Mouse (Mus musculus): ENCODE data around the gene Flt1. TPM values are rescaled to one million over a fixed set of nuclear protein-coding genes. Genes with fewer than 3 reads are reported as not detected.

Gene Flt1
- polyA plus RNA-seq, 1 experiment: 0.18 TPM

DNA sequence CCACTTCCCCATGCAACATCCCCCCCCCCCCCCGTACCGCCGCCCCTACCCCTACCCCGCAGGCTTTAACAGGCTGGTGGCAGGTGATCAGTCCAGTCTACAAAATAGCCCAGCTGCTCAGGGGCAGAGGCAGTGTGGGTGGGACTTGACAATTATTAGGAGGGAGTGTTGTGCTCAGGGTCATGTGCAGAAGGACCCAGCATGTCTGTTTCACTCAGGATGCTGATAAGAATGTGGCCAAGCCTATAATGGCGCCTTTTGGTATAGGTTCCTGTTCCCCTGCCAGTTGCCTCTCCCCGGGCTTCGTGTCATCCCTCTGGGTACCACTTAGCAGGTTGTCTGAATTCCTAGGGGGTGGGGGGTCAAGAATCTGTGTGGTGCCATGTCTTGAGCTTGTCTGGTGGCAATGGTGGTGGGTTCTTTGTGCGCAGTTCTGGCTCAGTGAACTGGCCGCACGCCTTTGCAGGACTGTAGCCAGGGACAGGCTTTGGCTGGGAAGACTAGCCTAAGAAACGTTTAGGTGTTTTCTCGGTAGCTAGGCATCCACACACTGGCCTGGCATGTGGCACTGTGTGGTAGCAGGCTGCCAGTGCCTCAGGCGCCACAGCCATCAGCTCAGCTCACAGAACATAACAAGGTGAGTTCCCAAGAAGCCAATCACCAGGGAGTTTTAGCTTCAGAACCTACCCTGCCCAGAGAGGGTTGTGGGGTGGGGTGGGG is 118.4 kb downstream of the Flt1 start:
- no peak for TF ChIP-seq GATA1 (IDR thresholded peaks at IDR 0.05; ENCODE audit: low read length)

DNA sequence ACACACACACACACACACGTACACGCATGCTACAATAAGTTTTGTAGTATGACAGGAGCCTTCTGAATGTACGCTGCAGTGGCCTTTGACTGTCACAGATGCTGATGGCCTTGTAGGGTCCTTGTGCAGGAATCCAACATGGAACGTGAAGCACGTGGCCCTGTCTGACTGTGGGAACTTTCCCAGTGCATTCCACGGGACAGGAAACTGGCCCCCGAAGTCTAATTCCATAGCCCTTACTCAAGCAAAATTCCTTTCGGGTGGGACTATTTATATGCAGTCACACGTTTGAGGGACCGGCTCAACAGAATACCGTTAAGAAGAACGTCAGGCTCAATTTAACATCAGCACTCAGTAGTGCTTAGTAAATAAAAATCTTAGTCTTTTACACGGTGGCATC is 119.1 kb downstream of the Flt1 start:
- TF ChIP-seq GATA1 (IDR thresholded peaks at IDR 0.05; ENCODE audit: low read length): no peak

DNA sequence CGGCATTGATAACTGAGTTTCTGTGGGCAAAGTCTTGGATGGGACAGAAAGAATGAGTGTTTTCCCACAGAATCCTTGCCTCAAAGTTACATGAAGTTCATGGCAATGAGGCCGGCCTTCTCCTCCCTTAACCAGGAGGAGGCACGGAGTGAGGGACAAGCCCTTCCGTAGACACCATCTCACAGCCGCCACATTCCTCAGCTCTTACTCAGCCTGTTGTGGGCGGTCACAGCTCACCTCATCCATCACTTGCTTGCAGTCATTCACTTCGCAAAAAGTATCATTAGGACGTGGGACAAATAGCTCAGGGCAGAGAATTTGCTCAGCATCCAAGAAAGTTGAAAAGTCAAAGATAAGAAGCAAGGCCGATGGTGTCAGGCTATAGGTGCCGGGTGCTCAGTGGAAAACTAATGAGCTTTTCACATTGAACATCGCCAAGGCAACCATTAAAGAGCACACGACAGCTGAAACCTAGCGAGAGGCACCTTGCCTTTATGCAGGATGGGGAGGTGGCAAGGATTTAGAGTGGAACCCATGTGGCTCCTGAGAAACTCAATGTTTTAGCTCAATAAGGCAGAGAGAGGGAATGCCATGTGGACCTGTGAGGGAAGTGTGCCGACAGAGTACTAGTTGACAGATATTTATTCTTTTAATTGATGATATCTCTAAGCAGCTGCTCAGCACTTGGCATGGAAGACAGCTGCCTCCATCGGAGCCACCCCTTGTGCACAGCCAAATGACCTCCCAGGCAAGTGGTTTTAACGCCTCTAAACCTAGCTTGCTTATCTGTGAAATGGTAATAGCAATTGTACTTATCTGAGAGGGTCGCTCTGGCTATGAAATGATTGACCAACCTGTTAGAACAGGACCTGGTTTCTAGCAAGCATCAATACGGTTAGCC is 124.1 kb downstream of the Flt1 start:
- no peak for TF ChIP-seq GATA1 (IDR thresholded peaks at IDR 0.05; ENCODE audit: low read length)

DNA sequence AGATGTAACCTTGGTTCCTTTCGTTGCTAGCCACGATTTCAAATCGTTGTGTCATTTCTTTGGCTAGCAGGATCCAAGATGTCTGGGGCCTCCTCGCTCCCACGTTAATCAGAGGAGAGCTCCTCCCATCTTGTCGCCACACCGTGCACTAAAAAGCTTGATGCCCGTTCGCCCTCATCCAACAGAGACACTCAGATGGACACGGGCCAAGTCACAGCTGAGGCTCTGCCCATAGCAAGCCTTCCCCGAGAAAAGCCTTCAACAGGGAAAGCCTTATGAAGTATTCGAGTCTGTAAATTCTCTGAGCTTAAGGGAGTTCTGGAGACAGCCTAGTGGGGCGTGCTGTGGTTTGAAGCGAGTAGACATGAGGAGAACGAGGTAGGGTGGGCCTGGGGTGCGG is 128.0 kb downstream of the Flt1 start:
- TF ChIP-seq GATA1 (IDR thresholded peaks at IDR 0.05; ENCODE audit: low read length): no peak

DNA sequence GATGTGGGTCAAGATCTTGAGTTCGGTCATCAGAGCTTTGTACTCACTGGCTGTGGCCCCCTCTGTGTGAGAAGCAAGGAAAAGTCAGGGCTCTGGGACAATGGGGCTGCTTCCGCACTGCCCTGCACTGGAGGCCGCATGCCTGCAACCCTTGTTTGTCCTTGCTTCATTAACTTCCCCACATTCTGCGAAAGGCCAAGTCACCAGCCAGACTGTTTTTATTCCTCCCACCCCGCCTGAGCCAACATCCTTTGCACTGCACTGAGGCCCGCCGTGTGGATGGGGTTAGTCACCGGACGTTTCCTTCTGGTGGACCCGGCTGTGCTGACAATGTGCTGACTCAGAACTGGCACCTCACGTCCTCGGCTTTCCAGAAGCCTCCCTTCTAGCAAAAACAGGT is 136.0 kb downstream of the Flt1 start:
- no peak for TF ChIP-seq GATA1 (IDR thresholded peaks at IDR 0.05; ENCODE audit: low read length)

DNA sequence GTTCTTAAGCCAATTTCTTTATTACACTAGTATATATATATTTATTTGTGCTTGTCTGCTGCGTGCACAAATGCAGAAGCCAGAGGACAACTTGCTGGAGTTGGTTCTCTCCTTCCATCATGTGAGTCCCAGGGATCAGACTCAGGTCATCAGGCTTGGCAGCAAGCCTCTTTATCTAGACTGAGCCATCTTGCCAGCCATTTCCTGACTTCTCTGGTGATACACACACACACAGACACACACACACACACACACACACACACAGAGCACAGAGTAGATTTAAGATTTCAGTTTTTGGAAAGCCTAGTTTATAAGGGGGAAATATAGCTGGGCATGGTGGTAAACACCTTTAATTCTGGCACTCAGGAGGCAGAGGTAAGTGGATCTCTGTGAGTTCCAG is 140.7 kb downstream of the Flt1 start:
- no peak for TF ChIP-seq GATA1 (IDR thresholded peaks at IDR 0.05; ENCODE audit: low read length)

DNA sequence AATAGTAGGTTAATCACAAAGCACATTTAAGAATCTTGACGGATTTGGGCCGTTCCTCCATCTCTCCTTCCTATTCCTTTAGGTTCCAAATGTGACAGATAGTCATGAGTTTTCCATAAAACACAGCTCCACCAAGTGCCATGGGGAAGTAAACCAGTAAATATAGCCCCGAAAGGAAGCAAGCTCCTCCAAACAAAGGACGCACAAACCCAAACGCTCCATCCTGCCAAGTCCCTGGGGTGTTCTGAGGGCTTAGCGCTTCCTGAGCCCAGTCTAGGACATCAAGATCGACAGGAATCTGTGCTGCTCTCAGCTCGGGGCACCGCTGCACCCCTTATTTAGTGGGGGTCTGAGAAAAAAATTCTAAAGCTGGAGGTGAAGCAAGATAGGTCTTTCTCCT is 141.2 kb downstream of the Flt1 start:
- TF ChIP-seq GATA1 (IDR thresholded peaks at IDR 0.05; ENCODE audit: low read length): no peak

DNA sequence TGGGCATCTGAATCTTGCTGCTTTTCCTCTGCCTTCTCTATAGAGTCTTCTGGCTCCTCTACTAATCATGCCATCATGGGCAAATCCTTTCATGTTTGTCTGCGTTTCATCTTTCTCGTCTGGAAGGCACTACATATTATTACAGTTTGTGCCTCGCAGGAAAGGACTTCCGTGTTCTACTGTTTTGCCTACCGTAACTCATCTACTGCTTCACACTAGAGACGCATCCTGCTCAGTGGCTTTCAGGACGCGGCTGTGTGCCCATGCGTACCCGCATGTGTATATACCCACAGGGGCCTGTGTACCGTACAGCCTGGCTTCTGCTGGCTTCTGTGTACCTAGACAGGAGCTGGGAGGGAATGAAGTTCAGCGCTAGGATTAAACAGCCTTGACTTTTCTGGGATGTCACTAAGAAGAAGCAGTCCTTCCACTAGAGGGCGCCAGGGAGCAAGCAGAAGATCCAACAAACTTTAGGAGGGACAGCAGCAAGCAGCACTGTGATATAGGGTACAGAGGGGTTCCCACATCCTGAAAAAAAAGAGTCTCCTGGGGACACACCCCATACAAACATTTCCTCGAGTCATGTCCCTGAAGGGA is 142.0 kb downstream of the Flt1 start:
- no peak for TF ChIP-seq GATA1 (IDR thresholded peaks at IDR 0.05; ENCODE audit: low read length)

DNA sequence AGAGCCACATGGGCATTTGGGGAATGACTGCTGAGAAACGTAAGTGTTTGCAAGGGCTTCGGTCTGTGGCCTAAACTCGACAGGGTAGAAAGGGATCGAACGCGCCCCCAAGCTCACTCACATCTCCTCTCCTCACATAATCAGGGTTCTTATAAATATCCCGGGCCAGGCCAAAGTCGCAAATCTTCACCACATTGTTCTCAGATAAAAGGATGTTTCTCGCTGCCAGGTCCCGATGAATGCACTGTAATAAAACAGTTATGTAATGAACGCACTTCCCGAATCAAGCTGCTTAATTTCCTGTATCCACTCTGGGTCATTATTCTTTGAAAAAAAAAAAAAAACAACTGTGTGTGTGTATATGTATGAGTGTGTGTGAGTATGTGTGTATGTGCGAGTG is 145.6 kb downstream of the Flt1 start:
- no peak for TF ChIP-seq GATA1 (IDR thresholded peaks at IDR 0.05; ENCODE audit: low read length)

DNA sequence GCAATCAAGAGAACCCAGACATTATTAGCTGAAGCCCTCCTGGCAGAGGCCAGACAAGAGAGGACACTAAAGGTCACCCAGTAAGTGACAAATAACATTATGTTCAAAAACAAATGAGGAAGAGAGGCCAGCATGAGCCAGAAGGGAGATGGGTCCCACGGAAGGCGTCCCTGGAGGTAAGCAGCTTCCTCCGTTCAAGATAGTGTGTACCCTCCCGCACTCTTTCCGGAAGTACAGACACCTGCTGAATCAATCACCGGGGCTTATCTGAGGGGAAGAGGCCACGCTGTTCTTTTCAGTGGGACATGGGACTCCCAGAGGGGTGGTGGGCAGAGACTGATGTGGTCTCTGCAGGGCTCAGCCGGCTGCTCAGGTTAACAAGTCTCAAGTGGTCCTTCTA is 146.1 kb downstream of the Flt1 start:
- TF ChIP-seq GATA1 (IDR thresholded peaks at IDR 0.05; ENCODE audit: low read length): no peak

DNA sequence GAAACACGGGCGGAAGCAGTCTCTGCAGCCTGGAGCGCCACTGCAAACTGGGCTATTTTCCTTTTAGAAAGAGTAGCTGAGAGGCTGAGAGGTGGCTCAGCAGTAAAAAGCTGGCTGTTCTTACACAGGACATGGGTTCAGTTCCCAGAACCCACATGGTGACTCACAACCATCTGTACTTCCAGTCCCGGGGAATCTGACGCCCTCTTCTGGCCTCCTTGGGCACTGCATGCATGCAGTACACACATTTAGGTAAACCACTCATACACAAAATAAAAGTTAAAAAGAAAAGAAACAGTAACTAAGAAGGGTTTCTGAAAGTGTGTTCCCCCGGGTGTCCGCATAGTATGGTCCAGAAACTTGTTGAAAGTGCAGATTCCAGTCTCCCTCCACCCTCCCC is 146.7 kb downstream of the Flt1 start:
- no peak for TF ChIP-seq GATA1 (IDR thresholded peaks at IDR 0.05; ENCODE audit: low read length)

DNA sequence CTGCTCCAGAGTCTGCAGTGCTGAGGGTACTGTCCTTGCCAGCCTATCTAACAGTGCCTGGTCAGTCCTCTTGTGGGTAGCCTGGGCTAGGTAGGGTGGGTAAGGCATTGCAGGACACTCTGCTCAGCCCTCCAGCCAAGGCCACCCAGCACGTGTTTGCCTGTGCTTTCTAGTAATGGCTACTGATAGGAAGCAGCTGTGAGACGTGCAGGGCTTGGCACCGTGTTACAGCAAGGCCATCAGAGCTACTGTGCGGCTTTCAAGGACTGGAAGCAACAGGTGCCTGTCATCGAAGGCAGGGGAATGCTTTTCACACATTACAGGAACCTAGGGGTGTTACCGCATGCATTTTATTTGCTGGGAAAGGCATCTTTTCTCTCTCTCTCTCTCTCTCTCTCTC is 148.8 kb downstream of the Flt1 start:
- TF ChIP-seq GATA1 (IDR thresholded peaks at IDR 0.05; ENCODE audit: low read length): no peak

DNA sequence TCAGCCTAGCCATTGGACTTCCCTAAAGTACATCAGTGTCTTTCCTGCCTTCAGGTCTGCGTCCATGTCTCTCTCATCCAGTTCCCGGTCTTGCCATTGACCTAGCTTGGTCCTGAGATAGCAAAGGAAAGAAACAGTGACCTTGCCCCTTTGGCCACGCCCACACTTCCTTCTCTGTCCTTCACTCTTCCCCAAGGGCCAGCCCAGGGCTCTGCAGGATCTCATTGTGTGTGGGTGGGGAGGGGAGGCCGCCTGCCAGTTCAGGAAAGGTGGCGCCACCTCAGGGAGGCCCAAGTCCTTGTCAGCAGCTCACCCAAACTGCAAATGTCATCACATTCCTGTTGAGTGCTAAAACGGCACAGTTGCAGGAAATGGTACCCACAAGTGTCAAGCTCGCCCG is 151.3 kb downstream of the Flt1 start:
- no peak for TF ChIP-seq GATA1 (IDR thresholded peaks at IDR 0.05; ENCODE audit: low read length)

DNA sequence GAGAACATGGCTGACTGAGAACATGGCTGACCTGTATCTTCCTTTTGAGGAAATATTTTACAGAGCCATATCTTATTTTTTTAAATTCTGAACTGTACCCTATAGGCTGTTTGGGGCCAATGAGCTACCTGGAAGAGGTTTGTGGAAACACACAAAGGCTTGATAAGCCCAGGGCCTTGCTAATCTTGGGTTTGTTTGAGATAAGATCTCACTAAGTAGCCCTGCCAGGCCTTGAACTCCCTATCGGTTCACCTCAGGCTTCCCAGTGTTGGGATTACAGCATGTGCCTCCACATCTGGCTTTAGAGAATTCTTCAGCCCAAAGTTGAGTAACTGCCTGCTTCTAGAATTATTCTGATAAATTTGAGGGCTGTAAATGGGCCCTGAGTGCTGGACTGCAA is 152.3 kb downstream of the Flt1 start:
- no peak for TF ChIP-seq GATA1 (IDR thresholded peaks at IDR 0.05; ENCODE audit: low read length)

DNA sequence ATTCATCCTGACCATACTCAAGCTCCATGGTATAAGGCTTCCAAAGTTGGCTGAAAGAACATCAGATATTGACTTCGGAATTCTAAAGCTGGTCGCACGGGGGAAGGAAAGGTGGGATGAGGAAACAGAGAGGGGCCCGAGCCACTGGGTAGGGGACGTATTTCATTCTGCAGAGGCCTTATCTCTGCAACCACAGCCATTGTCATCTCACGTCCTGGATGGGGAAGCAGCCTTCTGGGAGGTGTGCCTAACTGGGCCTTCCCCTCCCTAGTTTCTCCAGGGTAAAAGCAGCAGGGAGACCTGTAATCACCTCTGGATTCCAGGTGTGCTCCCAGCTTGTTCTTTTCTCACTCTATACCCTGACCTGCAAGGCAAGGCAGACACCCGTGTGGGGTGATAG is 153.1 kb downstream of the Flt1 start:
- TF ChIP-seq GATA1 (IDR thresholded peaks at IDR 0.05; ENCODE audit: low read length): no peak

DNA sequence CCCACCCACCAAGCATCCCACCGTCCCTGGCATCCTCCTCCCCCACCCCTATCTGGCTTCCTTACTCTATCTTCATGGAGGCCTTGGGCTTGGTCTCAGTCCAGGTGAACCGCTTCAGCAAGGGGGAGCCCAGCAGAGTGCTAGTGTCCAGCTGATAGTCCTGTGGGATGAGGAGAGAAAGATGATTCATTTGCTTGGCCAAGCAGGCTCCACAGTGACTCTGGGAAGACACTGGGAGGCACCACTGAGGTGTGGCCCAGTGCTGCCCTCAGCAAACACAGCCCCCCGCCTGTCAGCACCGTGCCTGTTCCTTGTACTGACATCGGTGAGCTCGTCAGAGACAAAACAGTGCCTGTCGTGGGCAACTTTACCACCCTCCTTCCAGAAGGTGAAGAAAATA is 159.5 kb downstream of the Flt1 start:
- TF ChIP-seq GATA1 (IDR thresholded peaks at IDR 0.05; ENCODE audit: low read length): no peak
